Mouse (Mus musculus) liver, adult 2 months (tissue): ENCODE measurements around the gene Gm45808. TPM values are rescaled to one million over a fixed set of nuclear protein-coding genes. Genes with fewer than 3 reads are reported as not detected.
A peak's percentile ranks its signal among the peaks of the same experiment; 100 is the strongest.

ENCODE experiments used
- DNase-seq: peaks from one replicate; pipeline ENCODE4 v3.0.0-alpha.2; 2011; ENCODE audit warnings: low read depth, low spot score; ENCODE audit errors: extremely low read depth
- H3K27ac ChIP-seq: fragments of 200-500 bp; replicated peaks from 2 replicates; pipeline ENCODE4 v1.5.1; 2012; ENCODE audit warnings: low read depth, mild to moderate bottlenecking, control low read depth, inconsistent platforms, low read length; ENCODE audit not compliant: insufficient read depth
- H3K27me3 ChIP-seq: fragments of 200-500 bp; 2 replicates; pipeline ENCODE4 v1.6.1; 2012; ENCODE audit warnings: mild to moderate bottlenecking, moderate library complexity, low read length, inconsistent platforms; ENCODE audit not compliant: control insufficient read depth, insufficient read depth
- H3K36me3 ChIP-seq: fragments of 200-500 bp; 2 replicates; pipeline ENCODE4 v1.6.1; 2012; ENCODE audit warnings: low read length, inconsistent platforms; ENCODE audit not compliant: control insufficient read depth, insufficient read depth
- H3K4me1 ChIP-seq: fragments of 200-500 bp; 2 replicates; pipeline ENCODE4 v1.6.1; 2011; ENCODE audit warnings: low read length; ENCODE audit not compliant: control insufficient read depth, insufficient read depth
- H3K4me3 ChIP-seq: fragments of 200-500 bp; 2 replicates; pipeline ENCODE4 v1.5.1; 2011; ENCODE audit warnings: low read depth, mild to moderate bottlenecking, control low read depth, low read length, moderate library complexity; ENCODE audit not compliant: insufficient read depth
- H3K79me2 ChIP-seq: fragments of 200-500 bp; 2 replicates; pipeline ENCODE4 v1.6.1; 2012; ENCODE audit warnings: inconsistent platforms, mild to moderate bottlenecking, low read length, moderate library complexity; ENCODE audit not compliant: control insufficient read depth, insufficient read depth
- H3K9ac ChIP-seq: fragments of 200-500 bp; 2 replicates; pipeline ENCODE4 v1.6.1; 2012; ENCODE audit warnings: low read depth, mild to moderate bottlenecking, control low read depth, inconsistent platforms, low read length
- CTCF ChIP-seq: fragments of 200-500 bp; IDR thresholded peaks from 2 replicates; pipeline ENCODE4 v1.5.1; 2011; ENCODE audit warnings: low read depth, low read length, control low read depth
- POLR2A ChIP-seq: fragments of 200-500 bp; IDR thresholded peaks from 2 replicates; pipeline ENCODE4 v1.6.1; 2011; ENCODE audit warnings: low read length, control low read depth; ENCODE audit not compliant: insufficient read depth; ENCODE audit errors: extremely low read depth
- WGBS: fragments of 180-500 bp; shearing (Covaris S2); methylation state at CpG from one replicate; pipeline ENCODE4 v1.1.7; 2018; 5-methylcytosine and 5-hydroxymethylcytosine counted together
- polyA plus RNA-seq: library from polyadenylated mRNA; depleted of rRNA; stranded (reverse); fragments of >200 nt; gene quantifications from 2 replicates; pipeline ENCODE4 v1.2.3, GENCODE M21; 2012
- total RNA-seq: library from RNA; depleted of rRNA; stranded (reverse); fragments of >200 nt; gene quantifications from 2 replicates; pipeline ENCODE4 v1.2.3, GENCODE M21; 2014

Gene Gm45808
- total and polyA plus RNA-seq, 2 experiments = 0.28 to 1.3 TPM

GRCm38 (mm10) chr7:45514411-45514810, 27.8 kb upstream of the Gm45808 start:
- H3K36me3 ChIP-seq = no peaks in the 10 kb centered on the region
- TF ChIP-seq CTCF = no peak
- no peaks in the 10 kb centered on the region for H3K27me3 ChIP-seq
- H3K79me2 ChIP-seq = no peaks in the 10 kb centered on the region; the same call in 1 of the 2 replicates
- no peak overlapping the region for H3K9ac ChIP-seq
- DNase-seq = no peak
- 95% methylated on average over 7 of the region's 7 CpGs for WGBS
- no peak overlapping the region for H3K4me3 ChIP-seq
- peaks cover 2% of the 10 kb centered on the region; the same call in 1 of the 2 replicates for H3K4me1 ChIP-seq
- no peak overlapping the region for H3K27ac ChIP-seq

- DNase-seq = peak; percentile 85
- peak within 1 kb of the TSS; percentile 84 for H3K27ac ChIP-seq
- H3K4me1 ChIP-seq = peaks cover 13% of the 10 kb centered on the region
- TF ChIP-seq CTCF (no peak), POLR2A (peak; percentile 64; the same call in 1 of the 2 replicates)
- H3K36me3 ChIP-seq = no peaks in the 10 kb centered on the region
- H3K9ac ChIP-seq = peak within 1 kb of the TSS; percentile 80
- H3K4me3 ChIP-seq = peak within 1 kb of the TSS; percentile 76
- H3K27me3 ChIP-seq = no peaks in the 10 kb centered on the region
- under 1% methylated on average over 44 of the region's 44 CpGs for WGBS
- H3K79me2 ChIP-seq = peaks cover 8% of the 10 kb centered on the region; the same call in 1 of the 2 replicates
Observed at GRCm38 (mm10) chr7:45509912-45510787, 23.5 kb upstream of the Gm45808 start, which contains the start of gene Nucb1. Nucb1 (minus strand) TSS chr7:45510406.

GRCm38 (mm10) chr7:45509181-45509882, 22.7 kb upstream of the Gm45808 start:
- peak overlapping the region; percentile 79 for H3K27ac ChIP-seq
- peak; percentile 54 for DNase-seq
- H3K79me2 ChIP-seq = peaks cover 12% of the 10 kb centered on the region; the same call in 1 of the 2 replicates
- H3K27me3 ChIP-seq = no peaks in the 10 kb centered on the region
- no peaks in the 10 kb centered on the region for H3K36me3 ChIP-seq
- no peak for TF ChIP-seq CTCF
- TF ChIP-seq POLR2A = no peak
- H3K4me1 ChIP-seq = peaks cover 13% of the 10 kb centered on the region
- 11% methylated on average over 19 of the region's 19 CpGs for WGBS
- peak overlapping the region; percentile 76 for H3K4me3 ChIP-seq
- H3K9ac ChIP-seq = peak overlapping the region; percentile 80

- Histone ChIP-seq H3K4me1 (peaks cover 13% of the 10 kb centered on the region), H3K4me3 (no peak overlapping the region), H3K36me3 (no peaks in the 10 kb centered on the region), H3K9ac (no peak overlapping the region), H3K79me2 (peaks cover 12% of the 10 kb centered on the region; the same call in 1 of the 2 replicates), H3K27me3 (no peaks in the 10 kb centered on the region), H3K27ac (no peak overlapping the region)
- WGBS = 87% methylated on average over 6 of the region's 6 CpGs
- no peak for DNase-seq
- TF ChIP-seq POLR2A = no peak
- no peak for TF ChIP-seq CTCF
Observed at GRCm38 (mm10) chr7:45508561-45508960, 21.9 kb upstream of the Gm45808 start.

GRCm38 (mm10) chr7:45507583-45507982, 21.0 kb upstream of the Gm45808 start:
- no peaks in the 10 kb centered on the region for H3K36me3 ChIP-seq
- no peak for TF ChIP-seq CTCF
- H3K9ac ChIP-seq = no peak overlapping the region
- peaks cover 13% of the 10 kb centered on the region for H3K4me1 ChIP-seq
- 70% methylated on average over 6 of the region's 6 CpGs for WGBS
- no peak overlapping the region for H3K4me3 ChIP-seq
- no peak overlapping the region for H3K27ac ChIP-seq
- DNase-seq = peak; percentile 41
- H3K79me2 ChIP-seq = peaks cover 12% of the 10 kb centered on the region; the same call in 1 of the 2 replicates
- no peaks in the 10 kb centered on the region for H3K27me3 ChIP-seq
